Mouse (Mus musculus) C2C12 (cell line): ENCODE measurements at regions not wholly inside any gene's neighbourhood (a gene's known extent, or its start where the extent isn't known, plus 50 kb on each side); places are given as distances from the start of the nearest gene placed in this dataset.

ENCODE experiments used
- H3K27me3 ChIP-seq: one replicate; pipeline ENCODE4 v1.6.1; 2011; ENCODE audit not compliant: control insufficient read depth, insufficient read depth, insufficient read length
- H3K36me3 ChIP-seq: one replicate; pipeline ENCODE4 v1.6.1; 2011; ENCODE audit not compliant: control insufficient read depth, insufficient read depth
- H3K4me3 ChIP-seq: one replicate; pipeline ENCODE4 v1.5.1; 2011; ENCODE audit warnings: mild to moderate bottlenecking, control low read depth; ENCODE audit not compliant: poor library complexity, insufficient read depth, severe bottlenecking
- H3K79me2 ChIP-seq: one replicate; pipeline ENCODE4 v1.6.1; 2011; ENCODE audit not compliant: control insufficient read depth, insufficient read depth
- H3K79me3 ChIP-seq: one replicate; pipeline ENCODE4 v1.6.1; 2011; ENCODE audit warnings: low read depth, control low read depth
- H3ac ChIP-seq: one replicate; pipeline ENCODE3; 2011; ENCODE audit warnings: low read depth; ENCODE audit not compliant: control insufficient read depth, insufficient read length
- CEBPB ChIP-seq: IDR thresholded peaks from one replicate; pipeline ENCODE4 v1.6.1; 2011; ENCODE audit warnings: low read depth, mild to moderate bottlenecking, control low read depth, moderate library complexity
- CTCF ChIP-seq: IDR thresholded peaks from one replicate; pipeline ENCODE4 v1.5.1; 2011; ENCODE audit not compliant: control insufficient read depth, insufficient read depth, insufficient read length
- FOSL1 ChIP-seq: IDR thresholded peaks from one replicate; pipeline ENCODE4 v1.8.0; 2011; ENCODE audit warnings: mild to moderate bottlenecking, low read length; ENCODE audit not compliant: poor library complexity, insufficient read depth, severe bottlenecking
- MAX ChIP-seq: IDR thresholded peaks from one replicate; pipeline ENCODE4 v1.6.1; 2011; ENCODE audit warnings: mild to moderate bottlenecking, control low read depth
- MYOD1 ChIP-seq: IDR thresholded peaks from one replicate; pipeline ENCODE4 v1.6.1; 2011; ENCODE audit warnings: low read depth; ENCODE audit not compliant: control insufficient read depth, insufficient read length
- MYOG ChIP-seq: IDR thresholded peaks from one replicate; pipeline ENCODE4 v1.6.1; 2011; ENCODE audit not compliant: control insufficient read depth, insufficient read length; ENCODE audit errors: extremely low read depth
- USF1 ChIP-seq: IDR thresholded peaks from one replicate; pipeline ENCODE4 v1.6.1; 2011; ENCODE audit warnings: low read depth, mild to moderate bottlenecking, control low read depth, moderate library complexity

DNA sequence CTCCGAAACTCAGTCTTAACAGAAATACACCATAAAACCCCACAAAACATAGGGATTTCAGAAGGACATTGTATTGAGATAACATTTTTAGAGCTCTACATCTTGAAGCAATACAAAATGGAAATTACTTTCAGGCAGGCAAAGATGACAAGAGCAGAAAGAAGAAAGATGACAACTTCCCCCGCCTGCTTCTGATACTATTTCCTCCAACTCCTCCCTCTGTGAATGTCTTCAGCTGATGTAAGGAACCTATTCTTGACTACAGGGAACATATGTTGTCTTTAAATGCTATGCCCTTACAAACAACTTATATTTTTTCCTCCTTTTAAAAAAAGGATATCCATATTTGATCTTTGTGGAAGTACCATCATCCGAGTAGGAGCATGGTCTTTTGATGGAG, 66.0 kb upstream of the Phip start:
- no peaks in the 10 kb centered on the region for H3K79me3 ChIP-seq
- H3K4me3 ChIP-seq = no peak overlapping the region
- no peak for TF ChIP-seq MAX
- no peak for TF ChIP-seq MYOG
- TF ChIP-seq CTCF = no peak
- TF ChIP-seq FOSL1 = no peak
- TF ChIP-seq USF1 = no peak
- TF ChIP-seq CEBPB = no peak
- TF ChIP-seq MYOD1 = no peak
- H3K36me3 ChIP-seq = no peaks in the 10 kb centered on the region
- H3K27me3 ChIP-seq = no peaks in the 10 kb centered on the region
- no peak overlapping the region for H3ac ChIP-seq
- H3K79me2 ChIP-seq = no peaks in the 10 kb centered on the region

DNA sequence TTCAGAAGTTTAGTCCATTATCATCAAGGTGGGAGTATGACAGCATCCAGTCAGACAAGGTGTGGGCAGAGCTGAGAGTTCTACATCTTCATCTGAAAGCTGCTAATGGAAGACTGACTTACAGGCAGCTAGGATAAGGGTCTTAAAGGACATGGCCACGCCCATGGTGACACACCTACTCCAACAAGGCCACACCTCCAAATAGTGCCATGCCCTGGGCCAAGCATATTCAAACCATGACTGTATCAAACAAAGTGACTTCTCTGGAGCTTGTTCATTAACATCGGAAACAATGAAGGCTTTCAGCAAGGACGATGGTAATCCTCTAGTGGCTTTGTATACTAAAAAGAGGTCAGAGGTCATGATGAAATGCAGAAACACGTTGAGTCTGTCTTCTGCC, 65.4 kb upstream of the Phip start:
- Histone ChIP-seq H3ac (no peak overlapping the region), H3K36me3 (no peaks in the 10 kb centered on the region), H3K27me3 (no peaks in the 10 kb centered on the region), H3K79me3 (no peaks in the 10 kb centered on the region), H3K4me3 (no peak overlapping the region), H3K79me2 (no peaks in the 10 kb centered on the region)
- TF ChIP-seq CTCF = no peak
- TF ChIP-seq CEBPB = no peak
- TF ChIP-seq MAX = no peak
- TF ChIP-seq FOSL1 = no peak
- no peak for TF ChIP-seq MYOD1
- TF ChIP-seq MYOG = no peak
- TF ChIP-seq USF1 = no peak

- Histone ChIP-seq H3K79me3 (no peaks in the 10 kb centered on the region), H3K36me3 (no peaks in the 10 kb centered on the region), H3K4me3 (no peak overlapping the region), H3K79me2 (no peaks in the 10 kb centered on the region), H3ac (no peak overlapping the region), H3K27me3 (no peaks in the 10 kb centered on the region)
- no peak for TF ChIP-seq FOSL1
- no peak for TF ChIP-seq MAX
- TF ChIP-seq CTCF = no peak
- TF ChIP-seq CEBPB = peak; percentile 81
These were observed 62.2 kb upstream of the Phip start for GRCm38 (mm10) chr9:83037261-83038119.
